In genomic region chr1:167691911-167692682, GRCm38 (mm10) we compare ENCODE assay signal across 9 mouse cellular contexts. TPM values are rescaled to one million over a fixed set of nuclear protein-coding genes. Genes with fewer than 3 reads are reported as not detected.
DNase-seq lines count a peak whose midpoint lies in the region; ATAC-seq and TF ChIP-seq lines count a peak whose summit lies in the region.
"Had no signal": no experiment of that assay in that cellular context is flagged by ENCODE, and none has a peak within 500 bp of the region (broad histone marks: within the 10 kb centered on the region; RNA-seq: fewer than 3 reads in every experiment).

No protein-coding gene starts in this region.

- H3K4me2 ChIP-seq in kidney, embryonic 14.5 days (replicated peaks; ENCODE audit: low read depth, low read length), result no peak overlapping the region
- peak overlapping the region; percentile 25 for H3K4me2 ChIP-seq in hindbrain, embryonic 14.5 days (replicated peaks)
- H3K4me2 ChIP-seq in midbrain, postnatal 0 days (ENCODE audit: low read depth, low read length, poor library complexity, severe bottlenecking), result peak overlapping the region; percentile 18; the same call in 1 of the 2 replicates

- H3K9me3 ChIP-seq in kidney, embryonic 14.5 days (ENCODE audit: control insufficient read depth, low read length), result no peaks in the 10 kb centered on the region
- no peaks in the 10 kb centered on the region for H3K9me3 ChIP-seq in hindbrain, embryonic 14.5 days (ENCODE audit: control insufficient read depth, low read length)
- H3K9me3 ChIP-seq in midbrain, postnatal 0 days (ENCODE audit: low read length), result no peaks in the 10 kb centered on the region

- no peak for ATAC-seq in kidney, embryonic 14.5 days (ENCODE audit: low FRiP score, low TSS enrichment)
- ATAC-seq in hindbrain, embryonic 14.5 days (ENCODE audit: low FRiP score), result no peak
- ATAC-seq in midbrain, postnatal 0 days (ENCODE audit: low FRiP score), result no peak

- no peaks in the 10 kb centered on the region for H3K36me3 ChIP-seq in kidney, embryonic 14.5 days (ENCODE audit: control insufficient read depth, insufficient read depth, low read length)
- no peaks in the 10 kb centered on the region for H3K36me3 ChIP-seq in hindbrain, embryonic 14.5 days (replicated peaks; ENCODE audit: control insufficient read depth, insufficient read depth)
- H3K36me3 ChIP-seq in midbrain, postnatal 0 days (ENCODE audit: insufficient read depth, low read length), result no peaks in the 10 kb centered on the region

- DNase-seq in kidney, postnatal 14 days, result no peak
- peak; percentile 57 for DNase-seq in embryo, embryonic 10.5 days (ENCODE audit: low spot score)
- no peak for DNase-seq in hindbrain, embryonic 14.5 days (ENCODE audit: low spot score)
- DNase-seq in midbrain, postnatal 0 days (ENCODE audit: low spot score), result no peak
- DNase-seq in adrenal gland, adult 18-20 months (ENCODE audit: low spot score in 2 of 2), result no peak
- no peak for DNase-seq in thymus, postnatal 4 days
- DNase-seq in ovary, adult 18-20 months (ENCODE audit: low spot score), result no peak

- peaks cover 92% of the 10 kb centered on the region for H3K27me3 ChIP-seq in kidney, embryonic 14.5 days (ENCODE audit: control insufficient read depth, insufficient read depth, low read length)
- H3K27me3 ChIP-seq in hindbrain, embryonic 14.5 days (ENCODE audit: control insufficient read depth, insufficient read depth, low read length), result peaks cover 95% of the 10 kb centered on the region
- H3K27me3 ChIP-seq in midbrain, postnatal 0 days (ENCODE audit: insufficient read depth, low read length), result peaks cover 65% of the 10 kb centered on the region

- under 1% methylated on average over 44 of the region's 44 CpGs for WGBS in kidney, embryonic 14.5 days
- WGBS in hindbrain, embryonic 14.5 days, result under 1% methylated on average over 44 of the region's 44 CpGs
- WGBS in midbrain, postnatal 0 days, result under 1% methylated on average over 44 of the region's 44 CpGs

- H3K9ac ChIP-seq in kidney, embryonic 14.5 days (ENCODE audit: low read depth, low read length), result no peak overlapping the region
- peak overlapping the region; percentile 20; the same call in 1 of the 2 replicates for H3K9ac ChIP-seq in hindbrain, embryonic 14.5 days
- H3K9ac ChIP-seq in midbrain, postnatal 0 days (replicated peaks; ENCODE audit: low read length, poor library complexity, severe bottlenecking), result no peak overlapping the region

- H3K27ac ChIP-seq in kidney, embryonic 14.5 days (ENCODE audit: low read depth, low read length), result no peak overlapping the region
- H3K27ac ChIP-seq in hindbrain, embryonic 14.5 days, result 0 out of 2 replicates have a peak overlapping the region, but pooled peaks have one; percentile 1
- no peak overlapping the region for H3K27ac ChIP-seq in midbrain, postnatal 0 days (ENCODE audit: low read depth, low read length)

- TF ChIP-seq CTCF in midbrain, postnatal 0 days (IDR thresholded peaks at IDR 0.05), result no peak

- H3K4me1 ChIP-seq in kidney, embryonic 14.5 days (ENCODE audit: control insufficient read depth, insufficient read depth, low read length), result peaks cover 11% of the 10 kb centered on the region; the same call in 1 of the 2 replicates
- H3K4me1 ChIP-seq in hindbrain, embryonic 14.5 days (replicated peaks; ENCODE audit: control insufficient read depth, insufficient read depth, low read length), result peaks cover 10% of the 10 kb centered on the region
- H3K4me1 ChIP-seq in midbrain, postnatal 0 days (ENCODE audit: insufficient read depth, low read length), result peaks cover 8% of the 10 kb centered on the region

- peak overlapping the region; percentile 17 for H3K4me3 ChIP-seq in kidney, embryonic 14.5 days (ENCODE audit: low read length)
- H3K4me3 ChIP-seq in hindbrain, embryonic 14.5 days (replicated peaks; ENCODE audit: low read length), result peak overlapping the region; percentile 20
- H3K4me3 ChIP-seq in midbrain, postnatal 0 days (ENCODE audit: low read depth, low read length), result peak overlapping the region; percentile 13

RNA-seq across cellular contexts. Expression of gene Lmx1a, which starts 3.1 kb away (rescaled TPM):
- 0.06 TPM in 1 of 2 replicates, not detected in the other for polyA plus RNA-seq in kidney, embryonic 14.5 days (2014; fragmentation: Nextera tagmentation; extraction: Ambion mirVana)
- 3.3 and 4.7 TPM in 2 replicates for polyA plus RNA-seq in hindbrain, embryonic 14.5 days (2014; fragmentation: Nextera tagmentation; extraction: Ambion mirVana)
- total RNA-seq in midbrain, postnatal 0 days (2014; rRNA removed), result 3.9 and 6.3 TPM in 2 replicates
- 3.2 and 3.5 TPM in 2 replicates for polyA plus RNA-seq in midbrain, postnatal 0 days (2015; fragmentation: Nextera tagmentation; extraction: Ambion mirVana)
- not detected for total RNA-seq in adrenal gland, adult 18-20 months (2021)
- total RNA-seq: MEL had no signal
